In genomic region chr14:122107481-122108214, GRCm38 (mm10) we compare ENCODE assay signal across 8 mouse cellular contexts. TPM values are rescaled to one million over a fixed set of nuclear protein-coding genes. Genes with fewer than 3 reads are reported as not detected.
DNase-seq lines count a peak whose midpoint lies in the region; ATAC-seq and TF ChIP-seq lines count a peak whose summit lies in the region.

No protein-coding gene starts in this region.

- H3K27ac ChIP-seq in cerebellum, adult 2 months (ENCODE audit: insufficient read depth, low read length): peak overlapping the region; percentile 66
- peak overlapping the region; percentile 69 for H3K27ac ChIP-seq in CH12.LX (ENCODE audit: insufficient read depth, low read depth)
- peak overlapping the region; percentile 95 for H3K27ac ChIP-seq in embryonic facial prominence, embryonic 15.5 days (replicated peaks)
- peak overlapping the region; percentile 89 for H3K27ac ChIP-seq in hindbrain, embryonic 15.5 days (replicated peaks)
- peak overlapping the region; percentile 99 for H3K27ac ChIP-seq in liver, adult 2 months (replicated peaks; ENCODE audit: insufficient read depth, low read depth, low read length)

- H3K36me3 ChIP-seq in CH12.LX (replicated peaks in 1 of 2; ENCODE audit: control insufficient read depth in 1 of 2, insufficient read depth in 1 of 2, low read length in 1 of 2): peaks cover 16 to 39% of the 10 kb centered on the region in 2 experiments
- H3K36me3 ChIP-seq in embryonic facial prominence, embryonic 15.5 days: peaks cover 9% of the 10 kb centered on the region; the same call in 1 of the 2 replicates
- H3K36me3 ChIP-seq in hindbrain, embryonic 15.5 days: no peaks in the 10 kb centered on the region
- H3K36me3 ChIP-seq in liver, adult 2 months (ENCODE audit: control insufficient read depth, insufficient read depth, low read length): peaks cover 2% of the 10 kb centered on the region; the same call in 1 of the 2 replicates

- H3K9me3 ChIP-seq in CH12.LX (replicated peaks; ENCODE audit: low read length): no peaks in the 10 kb centered on the region
- H3K9me3 ChIP-seq in embryonic facial prominence, embryonic 15.5 days (replicated peaks): no peaks in the 10 kb centered on the region
- H3K9me3 ChIP-seq in hindbrain, embryonic 15.5 days: no peaks in the 10 kb centered on the region

- 5% methylated on average over 44 of the region's 44 CpGs for WGBS in cerebellum, adult 2 months
- 3% methylated on average over 44 of the region's 44 CpGs for WGBS in embryonic facial prominence, embryonic 15.5 days
- 7% methylated on average over 44 of the region's 44 CpGs for WGBS in hindbrain, embryonic 15.5 days
- 2% methylated on average over 44 of the region's 44 CpGs for WGBS in liver, adult 2 months

- TF ChIP-seq EP300 in CH12.LX (IDR thresholded peaks at IDR 0.05; ENCODE audit: low read length): no peak

- no peak for TF ChIP-seq RAD21 in CH12.LX (IDR thresholded peaks at IDR 0.05; ENCODE audit: low read depth, low read length)

- TF ChIP-seq CTCF in cerebellum, adult 2 months (IDR thresholded peaks at IDR 0.05; ENCODE audit: borderline replicate concordance, insufficient read depth, low read depth, low read length): no peak
- no peak; a peak in 1 of 4 replicates for TF ChIP-seq CTCF in CH12.LX (conservative IDR thresholded peaks at IDR 0.05 in 1 of 2, IDR thresholded peaks at IDR 0.05 in 1 of 2; ENCODE audit: low read depth in 2 of 2, low read length in 2 of 2)
- peak; percentile 33; the same call in 1 of the 2 replicates for TF ChIP-seq CTCF in liver, adult 2 months (IDR thresholded peaks at IDR 0.05; ENCODE audit: low read depth, low read length)

- peak overlapping the region; percentile 70 for H3K4me2 ChIP-seq in CH12.LX (ENCODE audit: insufficient read depth, low read depth, poor library complexity, severe bottlenecking)
- H3K4me2 ChIP-seq in embryonic facial prominence, embryonic 15.5 days (replicated peaks): peak overlapping the region; percentile 55
- H3K4me2 ChIP-seq in hindbrain, embryonic 15.5 days: peak overlapping the region; percentile 55

- in situ Hi-C loops in CH12.LX (cut with MboI; ENCODE audit: low pct_ligation_motif_present, low pct_unique_long_range_greater_than_20kb, low sequenced_read_pairs): loop anchor here (5.0 kb wide), 1 partner anchor 35 kb away; no protein-coding TSS in a partner anchor

- peak overlapping the region; percentile 78 for H3K9ac ChIP-seq in CH12.LX (ENCODE audit: insufficient read depth, low read depth)
- H3K9ac ChIP-seq in embryonic facial prominence, embryonic 15.5 days: peak overlapping the region; percentile 88
- peak overlapping the region; percentile 93 for H3K9ac ChIP-seq in hindbrain, embryonic 15.5 days
- peak overlapping the region; percentile 100 for H3K9ac ChIP-seq in liver, adult 2 months (ENCODE audit: low read depth, low read length)

- dilution Hi-C loops in CH12.LX (cut with MboI; ENCODE audit: extremely low pct_ligation_motif_present, extremely low pct_unique_long_range_greater_than_20kb, low sequenced_read_pairs): no loop called here

- H3K27me3 ChIP-seq in cerebellum, adult 2 months (ENCODE audit: control insufficient read depth, insufficient read depth, low read length): no peaks in the 10 kb centered on the region
- H3K27me3 ChIP-seq in CH12.LX (replicated peaks): no peaks in the 10 kb centered on the region
- H3K27me3 ChIP-seq in embryonic facial prominence, embryonic 15.5 days: no peaks in the 10 kb centered on the region
- no peaks in the 10 kb centered on the region for H3K27me3 ChIP-seq in hindbrain, embryonic 15.5 days
- no peaks in the 10 kb centered on the region for H3K27me3 ChIP-seq in liver, adult 2 months (ENCODE audit: control insufficient read depth, insufficient read depth, low read length)

- TF ChIP-seq POLR2A in cerebellum, adult 2 months (IDR thresholded peaks at IDR 0.05; ENCODE audit: borderline replicate concordance, insufficient read depth, low read length): no peak
- TF ChIP-seq POLR2A in CH12.LX (IDR thresholded peaks at IDR 0.05; ENCODE audit: low read depth, low read length): no peak
- TF ChIP-seq POLR2A in liver, adult 2 months (IDR thresholded peaks at IDR 0.05; ENCODE audit: extremely low read depth, insufficient read depth, low read length): no peak

- H3K4me1 ChIP-seq in cerebellum, adult 2 months (ENCODE audit: control insufficient read depth, insufficient read depth, low read length): peaks cover 5% of the 10 kb centered on the region
- peaks cover 3 to 50% of the 10 kb centered on the region in 2 experiments for H3K4me1 ChIP-seq in CH12.LX (ENCODE audit: control insufficient read depth in 1 of 2, insufficient read depth in 2 of 2)
- peaks cover 32% of the 10 kb centered on the region for H3K4me1 ChIP-seq in embryonic facial prominence, embryonic 15.5 days
- H3K4me1 ChIP-seq in hindbrain, embryonic 15.5 days (replicated peaks): peaks cover 42% of the 10 kb centered on the region
- peaks cover 20% of the 10 kb centered on the region for H3K4me1 ChIP-seq in liver, adult 2 months (ENCODE audit: control insufficient read depth, insufficient read depth, low read length)

- H3K4me3 ChIP-seq in cerebellum, adult 2 months (replicated peaks; ENCODE audit: insufficient read depth, low read depth, low read length): peak overlapping the region; percentile 86
- H3K4me3 ChIP-seq in CH12.LX (replicated peaks in 1 of 3; ENCODE audit: low read depth in 2 of 3, low read length in 2 of 3, poor library complexity in 1 of 3): peak overlapping the region; percentile 84 to 100 (median 98)
- H3K4me3 ChIP-seq in embryonic facial prominence, embryonic 15.5 days (replicated peaks): peak overlapping the region; percentile 82
- peak overlapping the region; percentile 96 for H3K4me3 ChIP-seq in hindbrain, embryonic 15.5 days
- peak overlapping the region; percentile 100 for H3K4me3 ChIP-seq in liver, adult 2 months (ENCODE audit: insufficient read depth, low read depth, low read length)

- DNase-seq in cerebellum, adult 2 months: no peak
- DNase-seq in cerebellum, adult 8-10 months: no peak
- DNase-seq in CH12.LX (ENCODE audit: extremely low read depth): no peak
- DNase-seq in liver, adult 2 months (ENCODE audit: extremely low read depth, low read depth, low spot score): peak; percentile 83
- DNase-seq in natural killer cell, adult 2 months (ENCODE audit: low spot score in 2 of 2): peak; percentile 17 to 28
- DNase-seq in frontal cortex, adult 2 months (ENCODE audit: extremely low spot score in 1 of 2, low spot score in 1 of 2): no peak

- peaks cover 51% of the 10 kb centered on the region for H3K79me2 ChIP-seq in CH12.LX (replicated peaks; ENCODE audit: control insufficient read depth, extremely low read depth, insufficient read depth, poor library complexity, severe bottlenecking)
- H3K79me2 ChIP-seq in liver, adult 2 months (ENCODE audit: control insufficient read depth, insufficient read depth, low read length): peaks cover 32% of the 10 kb centered on the region

- ATAC-seq in embryonic facial prominence, embryonic 15.5 days (ENCODE audit: insufficient number of reproducible peaks, low FRiP score, low TSS enrichment, low read depth): peak; percentile 20
- no peak; the same call in 1 of the 2 replicates for ATAC-seq in hindbrain, embryonic 15.5 days (ENCODE audit: low FRiP score, low read depth)

TF ChIP-seq in CH12.LX, 34 proteins besides CTCF, POLR2A, EP300 and RAD21:
- TF ChIP-seq MAFK (IDR thresholded peaks at IDR 0.05; ENCODE audit: insufficient replicate concordance, low read length) (no peak), BHLHE40 (IDR thresholded peaks at IDR 0.05; ENCODE audit: low read depth, low read length) (no peak), JUND (conservative IDR thresholded peaks at IDR 0.05; ENCODE audit: low read depth, low read length) (no peak), ZMIZ1 (IDR thresholded peaks at IDR 0.05; ENCODE audit: low read depth, low read length) (0 out of 2 replicates have a peak, but pooled peaks have one; percentile 10), NRF1 (IDR thresholded peaks at IDR 0.05; ENCODE audit: low read depth, low read length) (no peak), UBTF (IDR thresholded peaks at IDR 0.05; ENCODE audit: low read depth, low read length) (no peak), MXI1 (IDR thresholded peaks at IDR 0.05; ENCODE audit: low read depth, low read length) (peak; percentile 63; the same call in 1 of the 2 replicates), CHD1 (IDR thresholded peaks at IDR 0.05; ENCODE audit: low read depth, low read length) (0 out of 2 replicates have a peak, but pooled peaks have one; percentile 62), MYC (IDR thresholded peaks at IDR 0.05; ENCODE audit: low read depth, low read length) (no peak), ETS1 (conservative IDR thresholded peaks at IDR 0.05; ENCODE audit: low read depth, low read length) (no peak), SMC3 (IDR thresholded peaks at IDR 0.05; ENCODE audit: low read depth, low read length) (no peak), SIN3A (IDR thresholded peaks at IDR 0.05; ENCODE audit: low read length) (peak; percentile 79), PAX5 (IDR thresholded peaks at IDR 0.05; ENCODE audit: low read length) (no peak)

RNA-seq across cellular contexts. Expression of gene Tm9sf2, which starts 0.8 kb away (rescaled TPM):
- polyA plus RNA-seq in cerebellum, adult 2 months (2012; rRNA removed): 81.4 and 90.7 TPM in 2 replicates
- total RNA-seq in CH12.LX (2012; rRNA removed) (49.2 and 59.6 TPM in 2 replicates), CH12.LX (2014; rRNA removed) (108 and 119 TPM in 2 replicates)
- 73.1 and 85.5 TPM in 2 replicates for polyA plus RNA-seq in CH12.LX (2012; ENCODE audit: insufficient read length, low read depth)
- 156 and 171 TPM in 2 replicates for polyA plus RNA-seq in embryonic facial prominence, embryonic 15.5 days (2015; fragmentation: Nextera tagmentation; extraction: Ambion mirVana)
- polyA plus RNA-seq in hindbrain, embryonic 15.5 days (2015; fragmentation: Nextera tagmentation; extraction: Ambion mirVana): 108 and 115 TPM in 2 replicates
- total RNA-seq in liver, adult 2 months (2014; rRNA removed): 157 and 174 TPM in 2 replicates
- polyA plus RNA-seq in liver, adult 2 months (2012; rRNA removed): 132 and 152 TPM in 2 replicates
- 76.6 and 83.6 TPM in 2 replicates for polyA plus RNA-seq in frontal cortex, adult 2 months (2012; rRNA removed)

Comparison
In these comparisons a context has a peak if more than half of its experiments do, and no peak if none do; other contexts are left out.
1. DNase-seq: peak in liver, adult 2 months (single experiment) and natural killer cell, adult 2 months (2 of 2); none in cerebellum, adult 2 months (0 of 2), cerebellum, adult 8-10 months (single experiment), CH12.LX (single experiment) and frontal cortex, adult 2 months (0 of 2).
2. Peak in every context shown above with its lines, with median percentiles within 50 percentile points of each other: H3K27ac ChIP-seq, H3K4me3 ChIP-seq, H3K4me2 ChIP-seq and H3K9ac ChIP-seq.